Mouse (Mus musculus) kidney, postnatal 36 days (tissue): ENCODE data around the gene Dhx40.

Experiments
- DNase-seq, 2 experiments: peaks; one replicate each; pipeline ENCODE4 v3.0.0; 2021 to 2022; ENCODE audit warnings: mixed read lengths in 2 of 2

Gene Dhx40

GRCm38 (mm10) chr11:86807505-86807989, at the start of gene Dhx40:
TSS of gene Dhx40 (minus strand) at chr11:86807746.
- peak; percentile 96 for DNase-seq

GRCm38 (mm10) chr11:86855639-86856425, 48.3 kb upstream of the Dhx40 start:
- DNase-seq = no peak

- no peak for DNase-seq
These were observed 45.5 kb upstream of the Dhx40 start for GRCm38 (mm10) chr11:86853081-86853480.

GRCm38 (mm10) chr11:86852534-86853054, 45.0 kb upstream of the Dhx40 start:
- no peak for DNase-seq

GRCm38 (mm10) chr11:86851714-86852533, 44.4 kb upstream of the Dhx40 start:
- no peak for DNase-seq

- DNase-seq = no peak
These were observed 43.7 kb upstream of the Dhx40 start for GRCm38 (mm10) chr11:86851234-86851671.

- peak; percentile 32 to 50 for DNase-seq
These were observed 36.3 kb upstream of the Dhx40 start for GRCm38 (mm10) chr11:86843831-86844230.

GRCm38 (mm10) chr11:86841261-86841660, 33.7 kb upstream of the Dhx40 start:
- no peak for DNase-seq

- peak; percentile 84 to 87 for DNase-seq
These were observed 33.1 kb upstream of the Dhx40 start for GRCm38 (mm10) chr11:86840511-86841154.

- peak in 1 of 2 experiments; percentile 51 for DNase-seq
These were observed 32.3 kb upstream of the Dhx40 start for GRCm38 (mm10) chr11:86839716-86840447.

GRCm38 (mm10) chr11:86838792-86839191, 31.2 kb upstream of the Dhx40 start:
- DNase-seq = no peak

GRCm38 (mm10) chr11:86836366-86836765, 28.8 kb upstream of the Dhx40 start:
- DNase-seq = peak; percentile 89 to 93

GRCm38 (mm10) chr11:86834628-86835338, 27.2 kb upstream of the Dhx40 start:
- no peak for DNase-seq

- DNase-seq = peak; percentile 40 to 44
These were observed 26.5 kb upstream of the Dhx40 start for GRCm38 (mm10) chr11:86834050-86834449.

GRCm38 (mm10) chr11:86833153-86833552, 25.6 kb upstream of the Dhx40 start:
- peak in 1 of 2 experiments; percentile 29 for DNase-seq

GRCm38 (mm10) chr11:86828396-86828795, 20.9 kb upstream of the Dhx40 start:
- DNase-seq = no peak

GRCm38 (mm10) chr11:86827476-86828245, 20.1 kb upstream of the Dhx40 start:
- no peak for DNase-seq

GRCm38 (mm10) chr11:86824433-86824832, 16.9 kb upstream of the Dhx40 start:
- no peak for DNase-seq

- no peak for DNase-seq
These were observed 15.0 kb upstream of the Dhx40 start for GRCm38 (mm10) chr11:86822531-86822930.

- DNase-seq = no peak
These were observed 12.0 kb upstream of the Dhx40 start for GRCm38 (mm10) chr11:86819536-86819935.

GRCm38 (mm10) chr11:86818928-86819327, 11.4 kb upstream of the Dhx40 start:
- no peak for DNase-seq
